Mouse (Mus musculus) forebrain, embryonic 11.5 days (tissue): ENCODE measurements around the gene Tmem252. TPM values are rescaled to one million over a fixed set of nuclear protein-coding genes. Genes with fewer than 3 reads are reported as not detected.

Source experiments
- ATAC-seq: fragments of 200-750 bp; cut with Nextera tagmentation; replicated peaks from 2 replicates; pipeline ENCODE4 v1.8.0; 2017; ENCODE audit warnings: moderate TSS enrichment; ENCODE audit not compliant: low FRiP score
- DNase-seq: peaks from one replicate; pipeline ENCODE4 v3.0.0-alpha.2; 2017; ENCODE audit warnings: low spot score
- H3K27ac ChIP-seq: fragments of 300-500 bp; sonication (generic); 2 replicates; pipeline ENCODE4 v1.5.1; 2014; ENCODE audit warnings: low read depth, low read length
- H3K27me3 ChIP-seq: fragments of 300-500 bp; sonication (generic); 2 replicates; pipeline ENCODE4 v1.6.1; 2014; ENCODE audit warnings: mild to moderate bottlenecking, low read length, mixed read lengths; ENCODE audit not compliant: control insufficient read depth, insufficient read depth
- H3K36me3 ChIP-seq: fragments of 300-500 bp; sonication (generic); 2 replicates; pipeline ENCODE4 v1.6.1; 2014; ENCODE audit warnings: mild to moderate bottlenecking, low read length, moderate library complexity, mixed read lengths; ENCODE audit not compliant: control insufficient read depth, insufficient read depth
- H3K4me1 ChIP-seq: fragments of 300-500 bp; sonication (generic); replicated peaks from 2 replicates; pipeline ENCODE4 v1.6.1; 2014; ENCODE audit warnings: low read length, mixed read lengths; ENCODE audit not compliant: control insufficient read depth, insufficient read depth
- H3K4me2 ChIP-seq: fragments of 300-500 bp; sonication (generic); 2 replicates; pipeline ENCODE4 v1.6.1; 2014; ENCODE audit warnings: low read depth, mild to moderate bottlenecking, low read length, moderate library complexity, mixed read lengths; ENCODE audit not compliant: severe bottlenecking
- H3K4me3 ChIP-seq: fragments of 300-500 bp; sonication (generic); 2 replicates; pipeline ENCODE4 v1.5.1; 2014; ENCODE audit warnings: low read depth, low read length
- H3K9ac ChIP-seq: fragments of 300-500 bp; sonication (generic); 2 replicates; pipeline ENCODE4 v1.6.1; 2014; ENCODE audit warnings: low read length
- H3K9me3 ChIP-seq: fragments of 300-500 bp; sonication (generic); 2 replicates; pipeline ENCODE4 v1.6.1; 2016; ENCODE audit warnings: low read length, mixed read lengths; ENCODE audit not compliant: control insufficient read depth
- WGBS: fragments of 180-500 bp; shearing (Covaris S2); extraction: QIAGEN DNeasy Blood & Tissue Kit; methylation state at CpG from one replicate; pipeline ENCODE4 v1.1.7; 2014; 5-methylcytosine and 5-hydroxymethylcytosine counted together
- polyA plus RNA-seq: library from polyadenylated mRNA; unstranded; fragments of >200 nt; fragmentation: Nextera tagmentation; extraction: Ambion mirVana; gene quantifications from 2 replicates; pipeline ENCODE4 v1.2.1, GENCODE M21; 2014

The Tmem252 gene
- polyA plus RNA-seq = 0.69 and 0.83 TPM in 2 replicates

DNA sequence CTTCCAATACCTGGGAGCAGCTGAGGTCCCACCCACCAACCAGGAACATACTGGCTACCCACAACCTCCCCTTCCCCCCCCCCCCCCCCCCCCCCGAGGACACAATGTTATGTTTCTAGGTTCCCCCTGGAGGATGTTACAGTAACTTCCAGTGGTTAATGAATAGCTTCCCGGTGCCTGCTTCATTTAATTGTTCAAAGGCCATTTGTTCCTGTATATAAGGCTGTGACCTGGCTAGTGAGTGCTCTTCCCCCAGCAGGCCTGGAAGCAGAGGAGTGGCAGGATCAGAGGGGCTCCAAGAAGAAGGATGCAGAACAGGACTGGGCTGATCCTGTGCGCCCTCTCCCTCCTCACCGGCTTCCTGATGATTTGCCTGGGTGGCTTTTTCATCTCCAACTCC is at the start of gene Tmem252:
Gene Tmem252 (plus strand): TSS at position 247 of the 400 bp plus-strand sequence.
- Histone ChIP-seq H3K27ac (no peak within 1 kb of the TSS), H3K9me3 (no peaks in the 10 kb centered on the region), H3K9ac (no peak within 1 kb of the TSS), H3K36me3 (no peaks in the 10 kb centered on the region), H3K4me1 (no peaks in the 10 kb centered on the region), H3K4me3 (no peak within 1 kb of the TSS), H3K27me3 (no peaks in the 10 kb centered on the region), H3K4me2 (no peak within 1 kb of the TSS)
- 81% methylated on average over 4 of the region's 4 CpGs for WGBS
- ATAC-seq (no peak), DNase-seq (no peak)

DNA sequence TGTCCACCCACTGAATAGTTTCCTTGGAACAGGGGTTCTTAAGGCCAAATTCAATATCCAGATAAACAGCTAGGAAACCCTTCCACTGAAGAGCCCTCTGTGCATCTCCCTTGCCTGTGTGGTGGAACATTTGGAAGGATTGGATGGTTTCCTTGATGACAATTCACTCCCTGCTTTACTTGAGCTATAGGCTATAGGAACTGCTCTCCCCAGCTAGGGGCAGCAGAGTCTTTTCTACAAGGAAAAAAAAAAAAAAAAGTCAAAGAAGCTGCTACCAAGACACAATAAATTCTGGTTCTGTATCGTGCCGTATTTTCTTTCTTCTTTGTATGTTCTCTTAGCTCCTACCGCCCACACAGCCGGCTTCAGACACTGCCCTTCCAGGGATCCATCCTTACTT is 45.8 kb upstream of the Tmem252 start:
- no peak overlapping the region for H3K4me3 ChIP-seq
- DNase-seq (peak; percentile 19), ATAC-seq (no peak)
- no peaks in the 10 kb centered on the region for H3K9me3 ChIP-seq
- no peak overlapping the region for H3K9ac ChIP-seq
- H3K4me1 ChIP-seq = no peaks in the 10 kb centered on the region
- H3K27ac ChIP-seq = no peak overlapping the region
- H3K36me3 ChIP-seq = no peaks in the 10 kb centered on the region
- WGBS = 97% methylated on average over 4 of the region's 4 CpGs
- H3K4me2 ChIP-seq = no peak overlapping the region
- no peaks in the 10 kb centered on the region for H3K27me3 ChIP-seq

GRCm38 (mm10) chr19:24633008-24633407 is 40.8 kb upstream of the Tmem252 start:
- no peaks in the 10 kb centered on the region for H3K4me1 ChIP-seq
- no peaks in the 10 kb centered on the region for H3K9me3 ChIP-seq
- no peak overlapping the region for H3K4me3 ChIP-seq
- H3K27ac ChIP-seq = no peak overlapping the region
- H3K9ac ChIP-seq = no peak overlapping the region
- no peak for ATAC-seq
- 86% methylated on average over 3 of the region's 3 CpGs for WGBS
- H3K36me3 ChIP-seq = no peaks in the 10 kb centered on the region
- H3K4me2 ChIP-seq = no peak overlapping the region
- no peaks in the 10 kb centered on the region for H3K27me3 ChIP-seq
- no peak for DNase-seq

DNA sequence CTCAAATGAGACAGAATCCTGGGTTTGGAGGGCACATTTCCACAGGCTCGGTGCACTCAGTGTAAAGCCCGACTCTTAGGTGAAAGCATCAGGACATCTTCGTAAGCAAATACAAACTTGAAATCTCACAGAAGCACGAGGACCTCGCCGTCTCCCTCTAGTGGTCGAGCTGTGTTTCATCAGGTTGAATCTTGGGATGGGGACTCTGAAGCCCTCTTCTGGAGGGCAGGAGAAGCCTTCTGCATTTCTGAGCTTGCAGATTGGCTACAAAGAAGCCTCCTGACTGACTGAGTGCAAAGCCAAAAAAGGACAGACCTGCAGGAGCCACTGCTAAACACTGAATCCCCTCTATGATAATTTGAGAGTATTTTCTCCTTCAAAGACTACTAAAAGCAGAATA is 39.2 kb upstream of the Tmem252 start:
- no peaks in the 10 kb centered on the region for H3K36me3 ChIP-seq
- H3K4me2 ChIP-seq = no peak overlapping the region
- H3K4me1 ChIP-seq = no peaks in the 10 kb centered on the region
- WGBS = 10% methylated on average over 7 of the region's 7 CpGs
- no peaks in the 10 kb centered on the region for H3K27me3 ChIP-seq
- ATAC-seq (no peak), DNase-seq (peak; percentile 84)
- H3K27ac ChIP-seq = no peak overlapping the region
- no peaks in the 10 kb centered on the region for H3K9me3 ChIP-seq
- H3K9ac ChIP-seq = no peak overlapping the region
- H3K4me3 ChIP-seq = no peak overlapping the region

GRCm38 (mm10) chr19:24636616-24637015 is 37.2 kb upstream of the Tmem252 start:
- 87% methylated on average over 10 of the region's 10 CpGs for WGBS
- Histone ChIP-seq H3K4me1 (no peaks in the 10 kb centered on the region), H3K9ac (no peak overlapping the region), H3K36me3 (no peaks in the 10 kb centered on the region), H3K9me3 (no peaks in the 10 kb centered on the region), H3K27ac (no peak overlapping the region), H3K27me3 (no peaks in the 10 kb centered on the region), H3K4me3 (no peak overlapping the region), H3K4me2 (no peak overlapping the region)
- ATAC-seq = no peak
- DNase-seq = no peak

GRCm38 (mm10) chr19:24637988-24638387 is 35.8 kb upstream of the Tmem252 start:
- H3K4me3 ChIP-seq = no peak overlapping the region
- no peaks in the 10 kb centered on the region for H3K36me3 ChIP-seq
- WGBS = 92% methylated on average over 6 of the region's 6 CpGs
- H3K4me1 ChIP-seq = no peaks in the 10 kb centered on the region
- DNase-seq = no peak
- no peaks in the 10 kb centered on the region for H3K27me3 ChIP-seq
- no peak overlapping the region for H3K9ac ChIP-seq
- no peak overlapping the region for H3K27ac ChIP-seq
- H3K4me2 ChIP-seq = no peak overlapping the region
- H3K9me3 ChIP-seq = no peaks in the 10 kb centered on the region
- ATAC-seq = no peak

GRCm38 (mm10) chr19:24640982-24641381 is 32.8 kb upstream of the Tmem252 start:
- no peak overlapping the region for H3K9ac ChIP-seq
- no peaks in the 10 kb centered on the region for H3K36me3 ChIP-seq
- no peaks in the 10 kb centered on the region for H3K4me1 ChIP-seq
- H3K9me3 ChIP-seq = no peaks in the 10 kb centered on the region
- no peak overlapping the region for H3K27ac ChIP-seq
- H3K4me2 ChIP-seq = no peak overlapping the region
- ATAC-seq = no peak
- 89% methylated on average over 6 of the region's 6 CpGs for WGBS
- no peak for DNase-seq
- no peak overlapping the region for H3K4me3 ChIP-seq
- H3K27me3 ChIP-seq = no peaks in the 10 kb centered on the region

- 85% methylated on average over 10 of the region's 10 CpGs for WGBS
- H3K4me1 ChIP-seq = no peaks in the 10 kb centered on the region; the same call in 1 of the 2 replicates
- H3K4me2 ChIP-seq = no peak overlapping the region
- ATAC-seq (no peak), DNase-seq (no peak)
- H3K27me3 ChIP-seq = no peaks in the 10 kb centered on the region
- H3K36me3 ChIP-seq = no peaks in the 10 kb centered on the region
- H3K27ac ChIP-seq = no peak overlapping the region
- no peaks in the 10 kb centered on the region for H3K9me3 ChIP-seq
- H3K9ac ChIP-seq = no peak overlapping the region
- no peak overlapping the region for H3K4me3 ChIP-seq
Observed at GRCm38 (mm10) chr19:24644971-24645370, 28.8 kb upstream of the Tmem252 start.

- Histone ChIP-seq H3K4me3 (no peak overlapping the region), H3K4me2 (no peak overlapping the region), H3K4me1 (peaks cover 1% of the 10 kb centered on the region; the same call in 1 of the 2 replicates), H3K27ac (no peak overlapping the region), H3K36me3 (no peaks in the 10 kb centered on the region), H3K9me3 (no peaks in the 10 kb centered on the region), H3K9ac (no peak overlapping the region), H3K27me3 (no peaks in the 10 kb centered on the region)
- WGBS = 82% methylated on average over 8 of the region's 8 CpGs
- DNase-seq (no peak), ATAC-seq (no peak)
Observed at GRCm38 (mm10) chr19:24646162-24646829, 27.5 kb upstream of the Tmem252 start.
